Mouse (Mus musculus): ENCODE measurements around the gene Bnc2. TPM values are rescaled to one million over a fixed set of nuclear protein-coding genes. Genes with fewer than 3 reads are reported as not detected.

Gene Bnc2
- polyA plus RNA-seq, 1 experiment: not detected

DNA sequence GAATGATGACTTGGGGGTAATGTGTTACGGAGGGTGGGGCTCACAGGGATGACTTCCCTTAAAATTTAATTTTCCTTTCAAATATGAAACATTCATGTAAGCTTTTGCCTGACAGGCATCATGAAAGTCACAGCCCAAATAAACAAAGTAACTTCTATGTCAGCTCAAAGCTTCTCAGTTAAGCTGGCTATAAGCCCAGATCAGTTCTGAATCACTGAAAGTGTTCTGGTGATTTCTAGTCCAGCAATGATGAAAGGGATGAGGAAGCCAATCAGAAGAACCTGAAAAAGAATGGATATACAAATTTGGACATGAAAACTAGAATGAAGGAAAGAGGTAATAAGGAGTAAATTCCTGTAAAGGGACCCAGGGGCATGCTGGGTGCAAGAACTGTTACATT is 164.6 kb downstream of the Bnc2 start:
- Histone ChIP-seq H3K4me1 (ENCODE audit: control insufficient read depth, insufficient read depth, low read length) (no peaks in the 10 kb centered on the region), H3K27ac (ENCODE audit: control insufficient read depth, insufficient read depth, low read depth, low read length, poor library complexity) (no peak overlapping the region), H3K4me3 (replicated peaks; ENCODE audit: control insufficient read depth, low read depth, low read length) (no peak overlapping the region)
- TF ChIP-seq POLR2A (IDR thresholded peaks at IDR 0.05; ENCODE audit: borderline replicate concordance, control insufficient read depth, low read depth, low read length): no peak
- no peak for TF ChIP-seq CTCF (IDR thresholded peaks at IDR 0.05; ENCODE audit: control insufficient read depth, insufficient read depth, low read length)
- WGBS: 82% methylated on average over 1 of the region's 1 CpGs

DNA sequence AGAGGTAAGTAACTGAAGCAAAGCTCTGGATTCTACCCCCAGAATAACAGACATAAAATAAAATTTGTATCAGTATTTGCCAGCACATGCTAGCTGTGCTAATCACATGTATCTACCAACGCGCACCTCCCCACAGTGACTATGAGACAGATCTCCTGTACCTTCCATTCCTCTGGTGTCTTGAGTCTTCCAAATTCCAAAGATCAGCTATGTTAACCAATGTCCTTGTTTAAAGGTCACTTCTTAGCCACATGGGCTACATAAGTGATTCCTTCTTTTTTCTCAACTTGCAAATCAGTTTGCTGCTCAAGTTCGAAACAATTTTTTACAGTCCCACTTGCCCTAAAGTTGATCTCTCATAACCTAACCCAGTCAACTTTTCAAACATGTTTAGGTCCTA is 167.5 kb downstream of the Bnc2 start:
- no peak for TF ChIP-seq POLR2A (IDR thresholded peaks at IDR 0.05; ENCODE audit: borderline replicate concordance, control insufficient read depth, low read depth, low read length)
- Histone ChIP-seq H3K4me3 (replicated peaks; ENCODE audit: control insufficient read depth, low read depth, low read length) (no peak overlapping the region), H3K27ac (ENCODE audit: control insufficient read depth, insufficient read depth, low read depth, low read length, poor library complexity) (no peak overlapping the region), H3K4me1 (ENCODE audit: control insufficient read depth, insufficient read depth, low read length) (no peaks in the 10 kb centered on the region)
- 87% methylated on average over 3 of the region's 3 CpGs for WGBS

DNA sequence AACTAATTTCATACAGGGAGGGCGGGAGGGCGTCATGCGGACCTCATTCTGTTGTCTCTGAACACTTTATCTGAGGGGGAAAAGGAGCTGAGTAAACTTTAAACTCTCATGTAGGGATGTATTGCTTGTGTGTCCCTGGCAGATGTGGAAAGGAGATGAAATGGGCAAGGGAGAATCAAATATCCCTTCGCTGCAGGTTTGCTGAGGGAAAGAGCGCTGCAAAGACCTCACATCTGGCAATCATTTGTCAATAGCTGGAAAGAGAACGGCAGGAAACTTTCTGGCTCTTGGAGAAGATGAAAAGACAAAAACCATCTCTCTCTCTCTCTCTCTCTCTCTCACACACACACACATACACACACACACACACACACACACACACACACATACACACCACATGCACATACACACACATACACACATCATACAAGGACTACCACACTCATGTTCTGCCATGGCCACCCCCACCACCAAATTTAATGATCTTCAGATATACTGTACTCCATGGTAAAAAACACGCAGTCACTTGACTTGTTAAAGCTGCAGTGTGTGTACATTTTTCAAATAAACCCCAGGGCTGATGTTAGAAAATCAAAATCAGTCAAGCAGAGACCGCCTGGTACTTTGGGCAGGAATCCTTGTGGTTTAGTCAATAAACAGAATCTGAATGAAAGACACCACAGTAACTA is 172.3 kb downstream of the Bnc2 start:
- Histone ChIP-seq H3K4me1 (ENCODE audit: control insufficient read depth, insufficient read depth, low read length) (no peaks in the 10 kb centered on the region; the same call in 1 of the 2 replicates), H3K4me3 (replicated peaks; ENCODE audit: control insufficient read depth, low read depth, low read length) (no peak overlapping the region), H3K27ac (ENCODE audit: control insufficient read depth, insufficient read depth, low read depth, low read length, poor library complexity) (no peak overlapping the region)
- TF ChIP-seq POLR2A (IDR thresholded peaks at IDR 0.05; ENCODE audit: borderline replicate concordance, control insufficient read depth, low read depth, low read length) (no peak), CTCF (IDR thresholded peaks at IDR 0.05; ENCODE audit: control insufficient read depth, insufficient read depth, low read length) (no peak)
- WGBS: 80% methylated on average over 8 of the region's 8 CpGs

DNA sequence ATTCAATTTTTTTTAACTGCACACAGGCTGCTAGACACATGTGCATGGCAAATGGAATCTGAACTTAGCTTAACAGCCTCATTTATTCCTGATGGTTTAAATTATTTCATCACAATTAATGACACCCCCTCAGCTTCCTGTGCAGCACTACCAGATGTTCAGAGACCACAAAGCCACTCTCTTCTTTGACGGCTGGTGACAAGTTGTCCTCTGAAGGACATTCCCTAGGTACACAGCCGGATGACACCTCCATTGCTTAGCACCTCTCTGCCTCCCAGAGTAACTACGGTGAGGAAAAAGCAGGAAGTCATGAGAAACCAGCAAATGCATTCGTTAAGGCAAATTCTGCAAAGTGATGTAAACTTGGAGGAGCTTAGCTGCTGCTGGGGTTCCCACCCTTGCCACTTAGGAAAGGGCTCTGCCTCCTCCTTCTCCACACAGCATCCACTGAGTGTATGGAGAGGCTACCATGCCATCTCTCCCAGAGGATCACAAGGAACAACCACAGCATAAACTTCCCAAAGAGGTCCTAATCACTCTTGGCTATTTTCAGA is 174.2 kb downstream of the Bnc2 start:
- no peak overlapping the region for H3K4me3 ChIP-seq (replicated peaks; ENCODE audit: control insufficient read depth, low read depth, low read length)
- H3K4me1 ChIP-seq (ENCODE audit: control insufficient read depth, insufficient read depth, low read length): no peaks in the 10 kb centered on the region; the same call in 1 of the 2 replicates
- no peak overlapping the region for H3K27ac ChIP-seq (ENCODE audit: control insufficient read depth, insufficient read depth, low read depth, low read length, poor library complexity)
- no peak for TF ChIP-seq POLR2A (IDR thresholded peaks at IDR 0.05; ENCODE audit: borderline replicate concordance, control insufficient read depth, low read depth, low read length)
- no peak for TF ChIP-seq CTCF (IDR thresholded peaks at IDR 0.05; ENCODE audit: control insufficient read depth, insufficient read depth, low read length)
- WGBS: 12% methylated on average over 4 of the region's 4 CpGs

DNA sequence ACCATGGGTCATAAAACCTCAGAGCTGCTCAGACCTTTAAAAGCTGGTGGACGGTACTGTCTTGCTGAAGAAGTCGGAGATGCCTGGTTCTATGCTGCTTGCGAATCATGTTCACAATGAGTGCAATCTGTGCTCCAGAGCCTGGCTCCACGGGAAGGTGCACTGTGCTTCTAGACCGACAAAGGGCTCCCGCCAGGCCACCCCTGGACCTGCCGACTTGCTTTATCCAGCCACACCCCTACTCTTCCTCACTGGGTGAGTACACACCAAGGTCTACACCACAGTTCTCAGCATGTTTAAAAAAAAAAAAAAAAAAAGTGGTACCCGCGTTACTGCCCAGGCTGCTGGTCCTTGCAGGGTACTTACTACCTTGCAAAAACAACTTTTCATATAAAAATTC is 174.8 kb downstream of the Bnc2 start:
- H3K4me3 ChIP-seq (replicated peaks; ENCODE audit: control insufficient read depth, low read depth, low read length): no peak overlapping the region
- no peak overlapping the region for H3K27ac ChIP-seq (ENCODE audit: control insufficient read depth, insufficient read depth, low read depth, low read length, poor library complexity)
- TF ChIP-seq POLR2A (IDR thresholded peaks at IDR 0.05; ENCODE audit: borderline replicate concordance, control insufficient read depth, low read depth, low read length): no peak
- no peak for TF ChIP-seq CTCF (IDR thresholded peaks at IDR 0.05; ENCODE audit: control insufficient read depth, insufficient read depth, low read length)
- 82% methylated on average over 9 of the region's 9 CpGs for WGBS
- H3K4me1 ChIP-seq (ENCODE audit: control insufficient read depth, insufficient read depth, low read length): no peaks in the 10 kb centered on the region; the same call in 1 of the 2 replicates

DNA sequence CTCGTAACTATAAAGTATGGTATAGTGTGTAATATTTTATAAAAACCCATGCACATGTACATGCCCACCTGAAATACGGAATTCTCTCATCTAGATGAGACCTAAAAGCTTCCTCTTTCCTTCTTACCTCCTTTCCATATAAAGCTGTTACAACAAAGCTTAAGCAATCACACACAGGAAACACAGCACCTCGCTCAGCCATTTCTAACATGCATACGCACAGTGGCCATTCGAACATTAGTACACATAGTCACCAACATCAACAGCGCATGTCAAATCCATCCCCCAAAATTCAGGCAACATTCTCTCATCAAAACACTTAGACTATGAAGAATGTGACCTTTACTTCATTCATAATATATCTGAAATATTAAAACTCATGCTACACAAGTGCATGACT is 176.6 kb downstream of the Bnc2 start:
- WGBS: 54% methylated on average over 6 of the region's 6 CpGs
- Histone ChIP-seq H3K4me1 (ENCODE audit: control insufficient read depth, insufficient read depth, low read length) (no peaks in the 10 kb centered on the region; the same call in 1 of the 2 replicates), H3K27ac (ENCODE audit: control insufficient read depth, insufficient read depth, low read depth, low read length, poor library complexity) (no peak overlapping the region), H3K4me3 (replicated peaks; ENCODE audit: control insufficient read depth, low read depth, low read length) (no peak overlapping the region)
- no peak for TF ChIP-seq CTCF (IDR thresholded peaks at IDR 0.05; ENCODE audit: control insufficient read depth, insufficient read depth, low read length)
- no peak for TF ChIP-seq POLR2A (IDR thresholded peaks at IDR 0.05; ENCODE audit: borderline replicate concordance, control insufficient read depth, low read depth, low read length)

DNA sequence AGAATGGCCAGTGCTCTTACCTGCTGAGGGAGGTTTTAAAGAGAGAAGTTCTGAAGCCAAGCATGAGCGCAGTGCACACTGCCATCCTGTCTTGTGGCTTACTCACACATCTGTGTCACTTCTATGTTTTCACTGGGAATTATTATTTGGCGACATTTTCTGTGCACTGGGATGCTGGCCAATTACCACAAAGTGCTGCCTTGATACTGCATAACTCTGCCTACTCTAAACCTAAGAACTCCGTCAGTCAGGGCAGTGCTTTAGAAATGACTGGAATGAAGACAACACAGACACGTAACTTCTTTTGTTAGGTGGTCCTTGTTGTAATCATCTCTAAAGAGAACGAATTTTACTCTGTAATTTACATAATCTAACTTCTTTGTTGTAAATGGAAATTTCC is 186.8 kb downstream of the Bnc2 start:
- Histone ChIP-seq H3K27ac (ENCODE audit: control insufficient read depth, insufficient read depth, low read depth, low read length, poor library complexity) (no peak overlapping the region), H3K4me3 (replicated peaks; ENCODE audit: control insufficient read depth, low read depth, low read length) (no peak overlapping the region), H3K4me1 (ENCODE audit: control insufficient read depth, insufficient read depth, low read length) (no peaks in the 10 kb centered on the region)
- TF ChIP-seq POLR2A (IDR thresholded peaks at IDR 0.05; ENCODE audit: borderline replicate concordance, control insufficient read depth, low read depth, low read length) (no peak), CTCF (IDR thresholded peaks at IDR 0.05; ENCODE audit: control insufficient read depth, insufficient read depth, low read length) (no peak)
- 77% methylated on average over 5 of the region's 5 CpGs for WGBS

DNA sequence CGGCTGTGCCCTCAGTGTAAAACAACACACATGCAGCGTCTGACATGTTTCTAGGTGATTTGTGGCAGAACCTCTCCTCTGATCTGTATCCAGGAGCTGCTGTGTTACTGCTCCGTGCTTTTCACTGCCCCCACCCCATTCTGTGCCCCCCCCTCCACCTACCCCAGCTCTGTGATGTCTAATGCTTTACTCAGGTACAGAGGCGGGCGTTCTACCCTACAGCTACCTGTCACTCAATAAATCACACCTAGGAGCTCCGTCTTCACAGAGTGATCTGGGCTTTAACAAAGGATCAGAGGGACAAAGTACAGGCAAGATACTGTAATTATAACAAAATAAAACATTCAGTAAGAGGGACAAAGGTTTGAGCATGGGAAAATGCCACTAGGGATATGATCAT is 192.4 kb downstream of the Bnc2 start:
- no peak for TF ChIP-seq POLR2A (IDR thresholded peaks at IDR 0.05; ENCODE audit: borderline replicate concordance, control insufficient read depth, low read depth, low read length)
- no peak for TF ChIP-seq CTCF (IDR thresholded peaks at IDR 0.05; ENCODE audit: control insufficient read depth, insufficient read depth, low read length)
- Histone ChIP-seq H3K27ac (ENCODE audit: control insufficient read depth, insufficient read depth, low read depth, low read length, poor library complexity) (no peak overlapping the region), H3K4me1 (ENCODE audit: control insufficient read depth, insufficient read depth, low read length) (no peaks in the 10 kb centered on the region), H3K4me3 (replicated peaks; ENCODE audit: control insufficient read depth, low read depth, low read length) (no peak overlapping the region)
- WGBS: 83% methylated on average over 6 of the region's 6 CpGs
